Comparison of ENCODE assay signal across 8 mouse cellular contexts in the genomic region with DNA sequence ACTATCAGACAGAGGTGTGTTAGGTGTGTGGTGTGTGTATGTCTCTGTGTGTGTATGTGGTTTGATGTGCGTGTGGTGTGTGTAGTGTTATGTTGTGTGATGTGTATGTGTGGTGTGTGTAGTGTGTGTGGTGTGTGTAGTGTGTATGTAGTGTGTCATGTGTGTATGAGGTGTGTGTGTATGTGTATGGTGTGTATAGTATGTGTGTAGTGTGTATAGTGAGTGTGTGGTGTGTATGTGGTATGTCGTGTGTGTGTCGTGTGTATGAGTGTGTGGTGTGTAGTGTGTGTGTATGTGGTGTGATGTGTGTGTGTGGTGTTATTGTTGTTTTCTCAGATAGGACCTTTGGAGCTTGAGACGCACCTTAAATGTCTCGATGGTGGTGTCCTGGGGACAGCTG. TPM values are rescaled to one million over a fixed set of nuclear protein-coding genes. Genes with fewer than 3 reads are reported as not detected.
DNase-seq lines count a peak whose midpoint lies in the region; ATAC-seq and TF ChIP-seq lines count a peak whose summit lies in the region.
"Had no signal": no experiment of that assay in that cellular context is flagged by ENCODE, and none has a peak within 500 bp of the region (broad histone marks: within the 10 kb centered on the region; RNA-seq: fewer than 3 reads in every experiment).

No protein-coding gene starts in this region.

- ATAC-seq in forebrain, embryonic 15.5 days (replicated peaks) = no peak
- no peak for ATAC-seq in liver, embryonic 11.5 days (replicated peaks; ENCODE audit: low FRiP score)
- 0 out of 2 replicates have a peak, but pooled peaks have one; percentile 21 for ATAC-seq in stomach, embryonic 15.5 days (ENCODE audit: insufficient read depth, low FRiP score, low read depth)

- H3K27ac ChIP-seq in liver, adult 2 months (replicated peaks; ENCODE audit: insufficient read depth, low read depth, low read length) = peak overlapping the region; percentile 24; the same call in 1 of the 2 replicates
- H3K27ac ChIP-seq in forebrain, embryonic 15.5 days (replicated peaks) = no peak overlapping the region
- H3K27ac ChIP-seq in liver, embryonic 11.5 days (ENCODE audit: low read depth, low read length) = no peak overlapping the region
- H3K27ac ChIP-seq in stomach, embryonic 15.5 days = no peak overlapping the region

- no peak overlapping the region for H3K9ac ChIP-seq in liver, adult 2 months (ENCODE audit: low read depth, low read length)
- H3K9ac ChIP-seq in forebrain, embryonic 15.5 days (replicated peaks) = 0 out of 2 replicates have a peak overlapping the region, but pooled peaks have one; percentile 85
- H3K9ac ChIP-seq in liver, embryonic 11.5 days (ENCODE audit: low read depth, low read length) = peak overlapping the region; percentile 88; the same call in 1 of the 2 replicates
- no peak overlapping the region for H3K9ac ChIP-seq in stomach, embryonic 15.5 days

- peaks cover 7% of the 10 kb centered on the region for H3K4me1 ChIP-seq in liver, adult 2 months (ENCODE audit: control insufficient read depth, insufficient read depth, low read length)
- peaks cover 12% of the 10 kb centered on the region for H3K4me1 ChIP-seq in forebrain, embryonic 15.5 days
- peaks cover 9% of the 10 kb centered on the region for H3K4me1 ChIP-seq in liver, embryonic 11.5 days (replicated peaks; ENCODE audit: control insufficient read depth, insufficient read depth, low read length)
- H3K4me1 ChIP-seq in stomach, embryonic 15.5 days = peaks cover 7% of the 10 kb centered on the region; the same call in 1 of the 2 replicates

- H3K9me3 ChIP-seq in forebrain, embryonic 15.5 days = no peaks in the 10 kb centered on the region
- no peaks in the 10 kb centered on the region for H3K9me3 ChIP-seq in liver, embryonic 11.5 days (ENCODE audit: control insufficient read depth, low read length)
- H3K9me3 ChIP-seq in stomach, embryonic 15.5 days = no peaks in the 10 kb centered on the region

- H3K4me2 ChIP-seq in forebrain, embryonic 15.5 days (replicated peaks) = peak overlapping the region; percentile 63
- peak overlapping the region; percentile 81 for H3K4me2 ChIP-seq in liver, embryonic 11.5 days
- H3K4me2 ChIP-seq in stomach, embryonic 15.5 days = peak overlapping the region; percentile 67; the same call in 1 of the 2 replicates

- 81% methylated on average over 5 of the region's 5 CpGs for WGBS in liver, adult 2 months
- WGBS in forebrain, embryonic 15.5 days = 79% methylated on average over 5 of the region's 5 CpGs
- WGBS in liver, embryonic 11.5 days = 80% methylated on average over 5 of the region's 5 CpGs
- WGBS in stomach, embryonic 15.5 days = 81% methylated on average over 5 of the region's 5 CpGs

- H3K27me3 ChIP-seq in liver, adult 2 months (ENCODE audit: control insufficient read depth, insufficient read depth, low read length) = no peaks in the 10 kb centered on the region
- no peaks in the 10 kb centered on the region for H3K27me3 ChIP-seq in forebrain, embryonic 15.5 days
- H3K27me3 ChIP-seq in liver, embryonic 11.5 days (replicated peaks; ENCODE audit: control insufficient read depth, insufficient read depth, low read length) = no peaks in the 10 kb centered on the region
- H3K27me3 ChIP-seq in stomach, embryonic 15.5 days (replicated peaks) = no peaks in the 10 kb centered on the region

- TF ChIP-seq POLR2A in liver, adult 2 months (IDR thresholded peaks at IDR 0.05; ENCODE audit: extremely low read depth, insufficient read depth, low read length) = no peak

- no peaks in the 10 kb centered on the region for H3K36me3 ChIP-seq in liver, adult 2 months (ENCODE audit: control insufficient read depth, insufficient read depth, low read length)
- no peaks in the 10 kb centered on the region for H3K36me3 ChIP-seq in forebrain, embryonic 15.5 days
- no peaks in the 10 kb centered on the region for H3K36me3 ChIP-seq in liver, embryonic 11.5 days (ENCODE audit: control insufficient read depth, insufficient read depth, low read length)
- H3K36me3 ChIP-seq in stomach, embryonic 15.5 days = no peaks in the 10 kb centered on the region

- H3K4me3 ChIP-seq in liver, adult 2 months (ENCODE audit: insufficient read depth, low read depth, low read length) = no peak overlapping the region
- H3K4me3 ChIP-seq in forebrain, embryonic 15.5 days = peak overlapping the region; percentile 71
- H3K4me3 ChIP-seq in liver, embryonic 11.5 days (ENCODE audit: low read depth, low read length) = peak overlapping the region; percentile 72
- H3K4me3 ChIP-seq in stomach, embryonic 15.5 days (replicated peaks) = peak overlapping the region; percentile 65; the same call in 1 of the 2 replicates

- no peak for DNase-seq in liver, adult 2 months (ENCODE audit: extremely low read depth, low read depth, low spot score)
- no peak for DNase-seq in liver
- DNase-seq in liver, embryonic 11.5 days (ENCODE audit: low spot score) = no peak
- DNase-seq in thymus, postnatal 0 days (ENCODE audit: low spot score) = no peak
- no peak for DNase-seq in left cerebral cortex, adult 18-20 months (ENCODE audit: low spot score in 2 of 2)

- peaks cover 3% of the 10 kb centered on the region; the same call in 1 of the 2 replicates for H3K79me2 ChIP-seq in liver, adult 2 months (ENCODE audit: control insufficient read depth, insufficient read depth, low read length)

- TF ChIP-seq CTCF in liver, adult 2 months (IDR thresholded peaks at IDR 0.05; ENCODE audit: low read depth, low read length) = no peak

RNA-seq across cellular contexts. Expression of a gene that starts 19.0 kb away (rescaled TPM):
- 20.5 and 20.6 TPM in 2 replicates for total RNA-seq in liver, adult 2 months (2014; rRNA removed)
- polyA plus RNA-seq in liver, adult 2 months (2012; rRNA removed) = 32.2 and 33.5 TPM in 2 replicates
- polyA plus RNA-seq in forebrain, embryonic 15.5 days (2015; fragmentation: Nextera tagmentation; extraction: Ambion mirVana) = 43.3 and 46.3 TPM in 2 replicates
- 27.0 and 32.7 TPM in 2 replicates for polyA plus RNA-seq in liver, embryonic 11.5 days (2014; fragmentation: Nextera tagmentation; extraction: Ambion mirVana)
- 24.9 and 28.1 TPM in 2 replicates for polyA plus RNA-seq in stomach, embryonic 15.5 days (2015; fragmentation: Nextera tagmentation; extraction: Ambion mirVana)
- 21.3 and 24.0 TPM in 2 replicates for polyA plus RNA-seq in thymus, postnatal 0 days (2015; fragmentation: Nextera tagmentation; extraction: Ambion mirVana)
- 10 to 100 TPM; 52.9 to 56.3 TPM for total RNA-seq in left cerebral cortex, adult 18-20 months (2021)

RNA-seq across cellular contexts. Expression of a gene that starts 31.1 kb away (rescaled TPM):
- 0.67 TPM in 1 of 2 replicates, not detected in the other for total RNA-seq in liver, adult 2 months (2014; rRNA removed)
- not detected in 2 replicates for polyA plus RNA-seq in liver, adult 2 months (2012; rRNA removed)
- polyA plus RNA-seq in forebrain, embryonic 15.5 days (2015; fragmentation: Nextera tagmentation; extraction: Ambion mirVana) = 1,822 and 1,823 TPM in 2 replicates
- polyA plus RNA-seq in liver, embryonic 11.5 days (2014; fragmentation: Nextera tagmentation; extraction: Ambion mirVana) = 6.0 and 6.9 TPM in 2 replicates
- 55.7 and 57.1 TPM in 2 replicates for polyA plus RNA-seq in stomach, embryonic 15.5 days (2015; fragmentation: Nextera tagmentation; extraction: Ambion mirVana)
- polyA plus RNA-seq in thymus, postnatal 0 days (2015; fragmentation: Nextera tagmentation; extraction: Ambion mirVana) = 11.9 and 16.3 TPM in 2 replicates
- 100 to 1,000 TPM; 392 to 405 TPM for total RNA-seq in left cerebral cortex, adult 18-20 months (2021)

RNA-seq across cellular contexts. Expression of a gene that starts 35.4 kb away (rescaled TPM):
- total RNA-seq in liver, adult 2 months (2014; rRNA removed) = 22.8 and 26.0 TPM in 2 replicates
- polyA plus RNA-seq in liver, adult 2 months (2012; rRNA removed) = 36.3 and 37.8 TPM in 2 replicates
- polyA plus RNA-seq in forebrain, embryonic 15.5 days (2015; fragmentation: Nextera tagmentation; extraction: Ambion mirVana) = 59.5 and 62.4 TPM in 2 replicates
- 42.2 and 43.0 TPM in 2 replicates for polyA plus RNA-seq in liver, embryonic 11.5 days (2014; fragmentation: Nextera tagmentation; extraction: Ambion mirVana)
- polyA plus RNA-seq in stomach, embryonic 15.5 days (2015; fragmentation: Nextera tagmentation; extraction: Ambion mirVana) = 46.8 and 57.6 TPM in 2 replicates
- polyA plus RNA-seq in thymus, postnatal 0 days (2015; fragmentation: Nextera tagmentation; extraction: Ambion mirVana) = 37.1 and 47.2 TPM in 2 replicates
- 10 to 100 TPM; 26.8 to 32.8 TPM for total RNA-seq in left cerebral cortex, adult 18-20 months (2021)

RNA-seq across cellular contexts. Expression of a gene that starts 35.4 kb away (rescaled TPM):
- total RNA-seq in liver, adult 2 months (2014; rRNA removed) = not detected in 2 replicates
- not detected in 2 replicates for polyA plus RNA-seq in liver, adult 2 months (2012; rRNA removed)
- polyA plus RNA-seq in forebrain, embryonic 15.5 days (2015; fragmentation: Nextera tagmentation; extraction: Ambion mirVana) = 0.15 and 0.23 TPM in 2 replicates
- 0.04 and 0.06 TPM in 2 replicates for polyA plus RNA-seq in liver, embryonic 11.5 days (2014; fragmentation: Nextera tagmentation; extraction: Ambion mirVana)
- not detected in 2 replicates for polyA plus RNA-seq in stomach, embryonic 15.5 days (2015; fragmentation: Nextera tagmentation; extraction: Ambion mirVana)
- 0.28 and 0.56 TPM in 2 replicates for polyA plus RNA-seq in thymus, postnatal 0 days (2015; fragmentation: Nextera tagmentation; extraction: Ambion mirVana)
- under 1 TPM in 1 of 2 experiments, not detected in 1; 0.12 TPM for total RNA-seq in left cerebral cortex, adult 18-20 months (2021)
- polyA plus RNA-seq: large intestine, adult 2 months had no signal

Comparison
In these comparisons a context has a peak if more than half of its experiments do, and no peak if none do; other contexts are left out.
1. H3K9ac ChIP-seq: peak in forebrain, embryonic 15.5 days (single experiment) and liver, embryonic 11.5 days (single experiment); none in liver, adult 2 months (single experiment) and stomach, embryonic 15.5 days (single experiment).
2. RNA of a gene that starts 31.1 kb away (polyA plus RNA-seq): 1,822 to 1,823 TPM in forebrain, embryonic 15.5 days; 55.7 to 57.1 TPM in stomach, embryonic 15.5 days, 11.9 to 16.3 TPM in thymus, postnatal 0 days, 6.0 to 6.9 TPM in liver, embryonic 11.5 days and not detected in liver, adult 2 months; every median in the first group is over 10 times any median in the second.
3. Peak in every context shown above with its lines, with median percentiles within 50 percentile points of each other: H3K4me2 ChIP-seq.